Mouse (Mus musculus) kidney, adult 2 months (tissue): ENCODE results near the gene Esrrg. TPM values are rescaled to one million over a fixed set of nuclear protein-coding genes. Genes with fewer than 3 reads are reported as not detected.

Experiments
- DNase-seq: peaks from one replicate; pipeline ENCODE4 v3.0.0; 2021
- H3K27ac ChIP-seq: fragments of 200-500 bp; 2 replicates; pipeline ENCODE4 v1.5.1; 2012; ENCODE audit warnings: low read depth, low read length, control low read depth, inconsistent platforms; ENCODE audit not compliant: insufficient read depth
- H3K27me3 ChIP-seq: fragments of 200-500 bp; replicated peaks from 2 replicates; pipeline ENCODE4 v1.6.1; 2012; ENCODE audit warnings: mild to moderate bottlenecking, moderate library complexity, low read length, inconsistent platforms; ENCODE audit not compliant: control insufficient read depth, insufficient read depth
- H3K36me3 ChIP-seq: fragments of 200-500 bp; 2 replicates; pipeline ENCODE4 v1.6.1; 2012; ENCODE audit warnings: mild to moderate bottlenecking, moderate library complexity, low read length, inconsistent platforms; ENCODE audit not compliant: control insufficient read depth, insufficient read depth
- H3K4me1 ChIP-seq: fragments of 200-500 bp; 2 replicates; pipeline ENCODE4 v1.6.1; 2011; ENCODE audit warnings: low read length; ENCODE audit not compliant: control insufficient read depth, insufficient read depth
- H3K4me3 ChIP-seq: fragments of 200-500 bp; 2 replicates; pipeline ENCODE4 v1.5.1; 2011; ENCODE audit warnings: mild to moderate bottlenecking, low read depth, low read length, control low read depth; ENCODE audit not compliant: insufficient read depth
- CTCF ChIP-seq: fragments of 200-500 bp; conservative IDR thresholded peaks from 2 replicates; pipeline ENCODE4 v1.5.1; 2011; ENCODE audit warnings: low read depth, mild to moderate bottlenecking, control low read depth, low read length, moderate library complexity, mixed read lengths; ENCODE audit not compliant: insufficient read depth, insufficient read length
- POLR2A ChIP-seq: fragments of 200-500 bp; IDR thresholded peaks from one replicate; pipeline ENCODE4 v1.6.1; 2011; ENCODE audit warnings: low read depth, low read length, control low read depth
- WGBS: fragments of 180-500 bp; shearing (Covaris S2); methylation state at CpG from one replicate; pipeline ENCODE4 v1.1.7; 2018; 5-methylcytosine and 5-hydroxymethylcytosine counted together
- polyA plus RNA-seq: library from polyadenylated mRNA; depleted of rRNA; stranded (reverse); fragments of >200 nt; gene quantifications from 2 replicates; pipeline ENCODE4 v1.2.3, GENCODE M21; 2012

The Esrrg gene
- polyA plus RNA-seq, 1 experiment: 24.2 TPM

GRCm38 (mm10) chr1:187749931-187750330 is 141.3 kb downstream of the Esrrg start:
- DNase-seq: no peak
- no peak overlapping the region for H3K27ac ChIP-seq
- H3K27me3 ChIP-seq: no peaks in the 10 kb centered on the region
- no peak overlapping the region for H3K4me3 ChIP-seq
- TF ChIP-seq CTCF (no peak), POLR2A (no peak)
- 0 out of 2 replicates have a peak, but pooled peaks cover 1% of the 10 kb centered on the region for H3K36me3 ChIP-seq
- H3K4me1 ChIP-seq: peaks cover 10% of the 10 kb centered on the region
- WGBS: 65% methylated on average over 5 of the region's 5 CpGs

GRCm38 (mm10) chr1:187755528-187755927 is 146.9 kb downstream of the Esrrg start:
- H3K36me3 ChIP-seq: no peaks in the 10 kb centered on the region
- H3K27ac ChIP-seq: peak overlapping the region; percentile 92
- TF ChIP-seq POLR2A (no peak), CTCF (no peak)
- peak; percentile 65 for DNase-seq
- WGBS: 57% methylated on average over 13 of the region's 13 CpGs
- no peak overlapping the region for H3K4me3 ChIP-seq
- peaks cover 38% of the 10 kb centered on the region for H3K4me1 ChIP-seq
- H3K27me3 ChIP-seq: no peaks in the 10 kb centered on the region

GRCm38 (mm10) chr1:187757981-187758380 is 149.4 kb downstream of the Esrrg start:
- no peaks in the 10 kb centered on the region for H3K36me3 ChIP-seq
- no peak for DNase-seq
- TF ChIP-seq CTCF (no peak), POLR2A (no peak)
- no peak overlapping the region for H3K4me3 ChIP-seq
- no peaks in the 10 kb centered on the region for H3K27me3 ChIP-seq
- whole genome bisulfite sequencing: 39% methylated on average over 1 of the region's 1 CpGs
- H3K27ac ChIP-seq: peak overlapping the region; percentile 86
- H3K4me1 ChIP-seq: peaks cover 52% of the 10 kb centered on the region

- WGBS: 38% methylated on average over 3 of the region's 3 CpGs
- Histone ChIP-seq H3K27me3 (no peaks in the 10 kb centered on the region), H3K27ac (peak overlapping the region; percentile 86), H3K4me1 (peaks cover 54% of the 10 kb centered on the region), H3K4me3 (no peak overlapping the region), H3K36me3 (no peaks in the 10 kb centered on the region)
- TF ChIP-seq POLR2A (no peak), CTCF (no peak)
- DNase-seq: peak; percentile 73
These were observed 150.0 kb downstream of the Esrrg start for GRCm38 (mm10) chr1:187758546-187758945.

- H3K4me1 ChIP-seq: peaks cover 50% of the 10 kb centered on the region
- H3K36me3 ChIP-seq: no peaks in the 10 kb centered on the region
- 30% methylated on average over 3 of the region's 3 CpGs for WGBS
- no peak for TF ChIP-seq CTCF
- TF ChIP-seq POLR2A: no peak
- no peak overlapping the region for H3K4me3 ChIP-seq
- no peaks in the 10 kb centered on the region for H3K27me3 ChIP-seq
- peak; percentile 84 for DNase-seq
- H3K27ac ChIP-seq: peak overlapping the region; percentile 94
These were observed 150.9 kb downstream of the Esrrg start for GRCm38 (mm10) chr1:187759536-187759935.

GRCm38 (mm10) chr1:187762641-187763450 is 154.3 kb downstream of the Esrrg start:
- peak overlapping the region; percentile 97 for H3K27ac ChIP-seq
- peaks cover 41% of the 10 kb centered on the region for H3K4me1 ChIP-seq
- 33% methylated on average over 5 of the region's 5 CpGs for WGBS
- H3K4me3 ChIP-seq: no peak overlapping the region
- peak; percentile 60 for DNase-seq
- no peaks in the 10 kb centered on the region; the same call in 1 of the 2 replicates for H3K36me3 ChIP-seq
- no peaks in the 10 kb centered on the region for H3K27me3 ChIP-seq
- TF ChIP-seq CTCF: no peak
- no peak for TF ChIP-seq POLR2A

- peak; percentile 66 for DNase-seq
- Histone ChIP-seq H3K27me3 (no peaks in the 10 kb centered on the region), H3K4me1 (peaks cover 36% of the 10 kb centered on the region), H3K27ac (peak overlapping the region; percentile 97; the same call in 1 of the 2 replicates), H3K36me3 (no peaks in the 10 kb centered on the region; the same call in 1 of the 2 replicates), H3K4me3 (no peak overlapping the region)
- 30% methylated on average over 4 of the region's 4 CpGs for WGBS
- TF ChIP-seq POLR2A (no peak), CTCF (no peak)
These were observed 154.8 kb downstream of the Esrrg start for GRCm38 (mm10) chr1:187763451-187763755.
